Mouse (Mus musculus) gastrocnemius, postnatal 4 days (tissue): ENCODE measurements at regions not wholly inside any gene's neighbourhood (a gene's known extent, or its start where the extent isn't known, plus 50 kb on each side); places are given as distances from the start of the nearest gene placed in this dataset.

ENCODE experiments used
- DNase-seq, 2 experiments: peaks; one replicate each; pipeline ENCODE4 v3.0.0; 2021 to 2022; ENCODE audit warnings: low spot score in 2 of 2, mixed read lengths in 2 of 2

- no peak for DNase-seq
These were observed 313.3 kb downstream of the Qdpr start for GRCm38 (mm10) chr5:45136696-45137095.

GRCm38 (mm10) chr5:45127971-45128370 is 322.1 kb downstream of the Qdpr start:
- no peak for DNase-seq

GRCm38 (mm10) chr5:45121751-45122280 is 322.3 kb upstream of the Ldb2 start:
- no peak for DNase-seq

- DNase-seq: no peak
These were observed 320.3 kb upstream of the Ldb2 start for GRCm38 (mm10) chr5:45119757-45120156.

GRCm38 (mm10) chr5:45111246-45111645 is 311.8 kb upstream of the Ldb2 start:
- no peak for DNase-seq

- DNase-seq: no peak
These were observed 311.3 kb upstream of the Ldb2 start for GRCm38 (mm10) chr5:45110797-45111196.

GRCm38 (mm10) chr5:45105236-45105816 is 305.8 kb upstream of the Ldb2 start:
- no peak for DNase-seq

GRCm38 (mm10) chr5:45103763-45104428 is 304.4 kb upstream of the Ldb2 start:
- no peak for DNase-seq

GRCm38 (mm10) chr5:45102661-45103060 is 303.2 kb upstream of the Ldb2 start:
- no peak for DNase-seq

- no peak for DNase-seq
These were observed 302.3 kb upstream of the Ldb2 start for GRCm38 (mm10) chr5:45101777-45102176.

- no peak for DNase-seq
These were observed 299.6 kb upstream of the Ldb2 start for GRCm38 (mm10) chr5:45099082-45099481.

GRCm38 (mm10) chr5:45097941-45098340 is 298.5 kb upstream of the Ldb2 start:
- DNase-seq: peak in 1 of 2 experiments; percentile 36

- peak in 1 of 2 experiments; percentile 29 for DNase-seq
These were observed 285.3 kb upstream of the Ldb2 start for GRCm38 (mm10) chr5:45084741-45085140.

GRCm38 (mm10) chr5:45082601-45083000 is 283.1 kb upstream of the Ldb2 start:
- no peak for DNase-seq

GRCm38 (mm10) chr5:45076347-45076890 is 276.9 kb upstream of the Ldb2 start:
- no peak for DNase-seq

- no peak for DNase-seq
These were observed 275.7 kb upstream of the Ldb2 start for GRCm38 (mm10) chr5:45075195-45075594.

- DNase-seq: no peak
These were observed 273.0 kb upstream of the Ldb2 start for GRCm38 (mm10) chr5:45072529-45072928.

- no peak for DNase-seq
These were observed 266.6 kb upstream of the Ldb2 start for GRCm38 (mm10) chr5:45065917-45066699.

GRCm38 (mm10) chr5:45062567-45062966 is 263.1 kb upstream of the Ldb2 start:
- no peak for DNase-seq

GRCm38 (mm10) chr5:45055276-45055959 is 255.9 kb upstream of the Ldb2 start:
- no peak for DNase-seq

GRCm38 (mm10) chr5:45049410-45049809 is 249.9 kb upstream of the Ldb2 start:
- DNase-seq: no peak
